Mouse (Mus musculus) ES-E14 (cell line): Measurements from ENCODE around the gene Spon1.

Experiments
- CHD2 ChIP-seq: IDR thresholded peaks from 2 replicates; pipeline ENCODE4 v1.6.1; 2014; ENCODE audit warnings: mild to moderate bottlenecking, low read depth, low read length, inconsistent platforms
- HCFC1 ChIP-seq: IDR thresholded peaks from 2 replicates; pipeline ENCODE4 v1.6.1; 2012; ENCODE audit warnings: low read length, inconsistent platforms, borderline replicate concordance; ENCODE audit not compliant: insufficient read depth
- MAFK ChIP-seq: IDR thresholded peaks from 2 replicates; pipeline ENCODE4 v1.6.1; 2014; ENCODE audit warnings: mild to moderate bottlenecking, low read depth, low read length, inconsistent platforms; ENCODE audit not compliant: insufficient read depth

DNA sequence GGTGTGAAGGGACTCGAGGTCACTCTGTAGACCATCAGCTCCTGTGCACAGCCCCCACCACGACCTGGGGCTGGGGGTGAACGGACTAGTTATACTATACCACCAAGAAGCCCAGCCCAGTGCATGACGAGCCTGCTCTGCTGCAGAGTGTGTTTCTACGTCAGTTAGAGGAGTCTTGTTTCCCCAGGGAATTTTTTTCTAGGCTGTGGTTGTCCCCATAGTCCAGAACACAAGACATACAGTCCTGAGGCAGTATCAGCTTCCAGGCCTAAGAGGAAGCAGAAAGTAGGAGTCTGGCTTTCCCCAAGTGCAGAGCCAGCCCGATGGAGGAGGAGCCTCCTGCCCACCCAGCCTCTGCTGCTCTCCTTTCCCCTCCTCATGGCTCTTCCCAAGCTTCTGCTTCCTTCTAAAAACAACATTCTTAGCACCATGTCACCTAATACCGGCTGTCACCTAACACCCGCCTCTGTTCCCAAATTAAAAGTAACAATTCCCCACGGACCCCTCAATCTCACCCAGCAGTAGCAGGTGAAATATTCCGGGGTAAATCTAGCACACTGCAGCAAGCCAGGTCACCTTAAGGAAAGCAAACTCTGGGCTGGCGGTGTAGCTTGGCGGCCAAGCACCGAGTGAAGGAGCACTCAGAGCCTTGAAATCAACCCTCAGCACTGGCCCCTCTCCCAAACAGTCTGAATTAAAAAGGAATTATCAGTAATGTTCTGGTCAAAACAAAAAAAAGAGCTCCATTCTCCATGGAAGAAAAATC lies 306.2 kb downstream of the Spon1 start:
- TF ChIP-seq CHD2 (no peak), HCFC1 (no peak), MAFK (no peak)
